Mouse (Mus musculus) left cerebral cortex, postnatal 36 days (tissue): Measurements from ENCODE around the gene Slfn14. TPM values are rescaled to one million over a fixed set of nuclear protein-coding genes. Genes with fewer than 3 reads are reported as not detected.

Source experiments
- DNase-seq, 2 experiments: peaks; one replicate each; pipeline ENCODE4 v3.0.0; 2021 to 2022; ENCODE audit warnings: low spot score in 2 of 2, mixed read lengths in 1 of 2
- intact Hi-C: fragments of 180-260 bp; cut with DNase I; formaldehyde crosslinking; loops from one replicate; pipeline ENCODE4 v1.15.1; 2025
- total RNA-seq, 2 experiments: library from RNA; stranded (reverse); gene quantifications; 2 replicates each; pipeline ENCODE4 v1.2.3; 2021

Slfn14 gene
- total RNA-seq, 2 experiments from 2014 or later, result not detected

- intact Hi-C loops, result no loop called here
- DNase-seq, result no peak
These were observed 58.4 kb downstream of the Slfn14 start for GRCm38 (mm10) chr11:83227926-83228723.

GRCm38 (mm10) chr11:83225371-83225960, 61.1 kb downstream of the Slfn14 start:
- intact Hi-C loops, result no loop called here
- no peak for DNase-seq

Other genes starting within 250 kb of the Slfn14 start
- 1 to 10 TPM; 1.1 to 1.8 TPM for gene Slfn2, start 221.6 kb downstream of the Slfn14 start, total RNA-seq
- gene Slfn1, start 169.9 kb downstream of the Slfn14 start, total RNA-seq, result not detected
- gene Slfn4, start 111.5 kb downstream of the Slfn14 start, total RNA-seq, result not detected
- gene Slfn3, start 95.4 kb downstream of the Slfn14 start, total RNA-seq, result 1 to 10 TPM in 1 of 2 experiments, under 1 TPM in 1; 0.37 to 1.0 TPM
- 100 to 1,000 TPM; 268 to 286 TPM for gene Ap2b1, start 12.3 kb upstream of the Slfn14 start, total RNA-seq
- gene Pex12, start 15.9 kb upstream of the Slfn14 start, total RNA-seq, result 10 to 100 TPM in 1 of 2 experiments, 1 to 10 TPM in 1; 8.1 to 11.3 TPM
- gene Rasl10b, start 122.4 kb upstream of the Slfn14 start, total RNA-seq, result 100 to 1,000 TPM; 255 to 263 TPM
- gene Gas2l2, start 142.7 kb upstream of the Slfn14 start, total RNA-seq, result not detected
- under 1 TPM in 1 of 2 experiments, not detected in 1; 0.54 TPM for gene 1700020L24Rik, start 151.0 kb upstream of the Slfn14 start, total RNA-seq
- 1 to 10 TPM; 3.5 to 5.1 TPM for gene Mmp28, start 176.3 kb upstream of the Slfn14 start, total RNA-seq
- 10 to 100 TPM; 44.2 to 72.7 TPM for gene Taf15, start 186.4 kb upstream of the Slfn14 start, total RNA-seq
- not detected for gene Heatr9, start 235.4 kb upstream of the Slfn14 start, total RNA-seq
- not detected for gene Ccl5, start 243.8 kb upstream of the Slfn14 start, total RNA-seq